26 mouse cellular contexts compared by ENCODE assay signal in genomic region chr1:176352706-176353105, GRCm38 (mm10).
"Had no signal": no experiment of that assay in that cellular context is flagged by ENCODE, and none has a peak within 500 bp of the region (broad histone marks: within the 10 kb centered on the region; RNA-seq: fewer than 3 reads in every experiment).

No protein-coding gene starts in this region.

- H3K9ac ChIP-seq: embryonic facial prominence, embryonic 12.5 days; embryonic facial prominence, embryonic 13.5 days; embryonic facial prominence, embryonic 15.5 days; forebrain, embryonic 12.5 days; forebrain, embryonic 13.5 days; forebrain, embryonic 15.5 days; forebrain, postnatal 0 days had no signal

- DNase-seq: cerebellum, adult 9-11 months; cerebellum, postnatal 10 days; cerebellum, postnatal 14 days; cerebellum, postnatal 25 days; cerebellum, postnatal 36 days; embryo, embryonic 11 days; forebrain, postnatal 0 days; gastrocnemius, adult 2 months; gastrocnemius, postnatal 10 days; gastrocnemius, postnatal 14 days; gastrocnemius, postnatal 25 days; gastrocnemius, postnatal 36 days; heart, adult 11 months; heart, adult 18-20 months; heart, adult 2 months had no signal

- H3K36me3 ChIP-seq: embryonic facial prominence, embryonic 10.5 days; embryonic facial prominence, embryonic 12.5 days; embryonic facial prominence, embryonic 13.5 days; embryonic facial prominence, embryonic 15.5 days; forebrain, embryonic 10.5 days; forebrain, embryonic 12.5 days; forebrain, embryonic 15.5 days had no signal

- H3K4me1 ChIP-seq: embryonic facial prominence, embryonic 12.5 days; embryonic facial prominence, embryonic 13.5 days; embryonic facial prominence, embryonic 15.5 days had no signal

- ATAC-seq: forebrain, embryonic 13.5 days; forebrain, embryonic 14.5 days; forebrain, embryonic 15.5 days; forebrain, embryonic 16.5 days; forebrain, postnatal 0 days had no signal

- H3K27me3 ChIP-seq: embryonic facial prominence, embryonic 12.5 days; embryonic facial prominence, embryonic 13.5 days; embryonic facial prominence, embryonic 15.5 days; forebrain, embryonic 12.5 days; forebrain, embryonic 13.5 days; forebrain, embryonic 15.5 days had no signal

- H3K4me3 ChIP-seq: embryonic facial prominence, embryonic 10.5 days; embryonic facial prominence, embryonic 12.5 days; embryonic facial prominence, embryonic 13.5 days; embryonic facial prominence, embryonic 15.5 days; erythroblast, embryonic 14.5 days; forebrain, embryonic 10.5 days; forebrain, embryonic 12.5 days; forebrain, embryonic 13.5 days; forebrain, embryonic 15.5 days; gastrocnemius, adult 2 months; heart, adult 2 months had no signal

- H3K4me2 ChIP-seq: embryonic facial prominence, embryonic 12.5 days; embryonic facial prominence, embryonic 13.5 days; embryonic facial prominence, embryonic 15.5 days; forebrain, embryonic 12.5 days; forebrain, embryonic 13.5 days; forebrain, embryonic 15.5 days had no signal

- H3K27ac ChIP-seq: embryonic facial prominence, embryonic 10.5 days; embryonic facial prominence, embryonic 12.5 days; embryonic facial prominence, embryonic 13.5 days; embryonic facial prominence, embryonic 15.5 days; forebrain, embryonic 10.5 days; forebrain, embryonic 12.5 days; forebrain, embryonic 13.5 days; forebrain, embryonic 15.5 days; gastrocnemius, adult 2 months; heart, adult 2 months had no signal

- H3K9me3 ChIP-seq: embryonic facial prominence, embryonic 10.5 days; embryonic facial prominence, embryonic 12.5 days; embryonic facial prominence, embryonic 13.5 days; embryonic facial prominence, embryonic 15.5 days; forebrain, embryonic 10.5 days; forebrain, embryonic 12.5 days; forebrain, embryonic 13.5 days; forebrain, embryonic 15.5 days had no signal
